Comparison of ENCODE assay signal across 9 mouse cellular contexts in genomic region chr15:80054034-80054710, GRCm38 (mm10). TPM values are rescaled to one million over a fixed set of nuclear protein-coding genes. Genes with fewer than 3 reads are reported as not detected.
DNase-seq lines count a peak whose midpoint lies in the region; ATAC-seq and TF ChIP-seq lines count a peak whose summit lies in the region.
"Had no signal": no experiment of that assay in that cellular context is flagged by ENCODE, and none has a peak within 500 bp of the region (broad histone marks: within the 10 kb centered on the region; RNA-seq: fewer than 3 reads in every experiment).

No protein-coding gene starts in this region.

- 0 out of 2 replicates have a peak overlapping the region, but pooled peaks have one; percentile 4 for H3K9ac ChIP-seq in stomach, postnatal 0 days (ENCODE audit: low read length)

- H3K4me3 ChIP-seq in megakaryocyte, embryonic 14.5 days (replicated peaks), result peak overlapping the region; percentile 35
- H3K4me3 ChIP-seq in stomach, postnatal 0 days (ENCODE audit: low read depth, low read length), result no peak overlapping the region

- TF ChIP-seq EP300 in stomach, postnatal 0 days (optimal IDR thresholded peaks at IDR 0.05), result no peak

- no peaks in the 10 kb centered on the region for H3K9me3 ChIP-seq in megakaryocyte, embryonic 14.5 days
- H3K9me3 ChIP-seq in stomach, postnatal 0 days (ENCODE audit: control insufficient read depth, low read length), result no peaks in the 10 kb centered on the region
- H3K9me3 ChIP-seq: G1E had no signal

- DNase-seq in gastrocnemius, postnatal 25 days, result peak; percentile 87
- peak; percentile 67 for DNase-seq in liver
- DNase-seq in stomach, postnatal 0 days (ENCODE audit: low spot score), result peak; percentile 65
- DNase-seq in thymus, postnatal 4 days, result no peak
- no peak for DNase-seq in retina, embryonic 14.5 days (ENCODE audit: low spot score)
- DNase-seq in thymus, postnatal 36 days, result no peak

- ATAC-seq in megakaryocyte, adult 5-6 weeks (ENCODE audit: poor library complexity, severe bottlenecking), result no peak
- peak; percentile 75 for ATAC-seq in stomach, postnatal 0 days (ENCODE audit: low FRiP score, low TSS enrichment)

- no peak for TF ChIP-seq CTCF in stomach, postnatal 0 days (IDR thresholded peaks at IDR 0.05; ENCODE audit: low read depth)

- H3K27me3 ChIP-seq in megakaryocyte, embryonic 14.5 days (replicated peaks), result peaks cover 17% of the 10 kb centered on the region
- no peaks in the 10 kb centered on the region for H3K27me3 ChIP-seq in stomach, postnatal 0 days (ENCODE audit: control insufficient read depth, insufficient read depth, low read length)

- WGBS in stomach, postnatal 0 days, result 47% methylated on average over 7 of the region's 7 CpGs

- peaks cover 63% of the 10 kb centered on the region for H3K4me1 ChIP-seq in megakaryocyte, embryonic 14.5 days
- H3K4me1 ChIP-seq in stomach, postnatal 0 days (replicated peaks; ENCODE audit: control insufficient read depth, insufficient read depth), result no peaks in the 10 kb centered on the region

- no peak overlapping the region; the same call in 1 of the 2 replicates for H3K27ac ChIP-seq in stomach, postnatal 0 days (replicated peaks)

- no peak overlapping the region for H3K4me2 ChIP-seq in stomach, postnatal 0 days (replicated peaks; ENCODE audit: low read depth)

- no peaks in the 10 kb centered on the region for H3K36me3 ChIP-seq in megakaryocyte, embryonic 14.5 days (replicated peaks; ENCODE audit: low read length)
- no peaks in the 10 kb centered on the region for H3K36me3 ChIP-seq in stomach, postnatal 0 days (ENCODE audit: control insufficient read depth, insufficient read depth, low read length)
- H3K36me3 ChIP-seq: G1E had no signal

RNA-seq across cellular contexts. Expression of gene Syngr1, which starts 37.0 kb away (rescaled TPM):
- polyA plus RNA-seq in megakaryocyte, embryonic 14.5 days (2012; ENCODE audit: insufficient read depth, low replicate concordance), result 113 and 163 TPM in 2 replicates
- total RNA-seq in megakaryocyte, adult 5-6 weeks (2015), result 3.2 and 3.9 TPM in 2 replicates
- total RNA-seq in megakaryocyte, adult 5-6 weeks (2017), result 0.08 and 0.22 TPM in 2 replicates
- 10 to 100 TPM; 34.6 to 37.7 TPM for total RNA-seq in gastrocnemius, postnatal 25 days (2021)
- 53.7 TPM in 2 replicates for polyA plus RNA-seq in stomach, postnatal 0 days (2015; fragmentation: Nextera tagmentation; extraction: Ambion mirVana)

RNA-seq across cellular contexts. Expression of gene Rpl3, which starts 37.5 kb away (rescaled TPM):
- 145 and 190 TPM in 2 replicates for polyA plus RNA-seq in megakaryocyte, embryonic 14.5 days (2012; ENCODE audit: insufficient read depth, low replicate concordance)
- total RNA-seq in megakaryocyte, adult 5-6 weeks (2015), result 965 and 1,027 TPM in 2 replicates
- total RNA-seq in megakaryocyte, adult 5-6 weeks (2017), result 1,404 and 1,498 TPM in 2 replicates
- total RNA-seq in gastrocnemius, postnatal 25 days (2021), result 10 to 100 TPM; 48.4 to 80.1 TPM
- 706 and 736 TPM in 2 replicates for polyA plus RNA-seq in stomach, postnatal 0 days (2015; fragmentation: Nextera tagmentation; extraction: Ambion mirVana)

RNA-seq across cellular contexts. Expression of gene Pdgfb, which starts 39.4 kb away (rescaled TPM):
- polyA plus RNA-seq in megakaryocyte, embryonic 14.5 days (2012; ENCODE audit: insufficient read depth, low replicate concordance), result 107 and 125 TPM in 2 replicates
- total RNA-seq in megakaryocyte, adult 5-6 weeks (2015), result 1.3 and 1.6 TPM in 2 replicates
- 0.40 and 1.7 TPM in 2 replicates for total RNA-seq in megakaryocyte, adult 5-6 weeks (2017)
- 10 to 100 TPM; 13.9 to 16.7 TPM for total RNA-seq in gastrocnemius, postnatal 25 days (2021)
- polyA plus RNA-seq in stomach, postnatal 0 days (2015; fragmentation: Nextera tagmentation; extraction: Ambion mirVana), result 3.1 and 3.6 TPM in 2 replicates
- polyA plus RNA-seq: G1E had no signal

Comparison
In these comparisons a context has a peak if more than half of its experiments do, and no peak if none do; other contexts are left out.
1. DNase-seq: peak in gastrocnemius, postnatal 25 days (single experiment), liver (single experiment) and stomach, postnatal 0 days (single experiment); none in thymus, postnatal 4 days (single experiment), retina, embryonic 14.5 days (single experiment) and thymus, postnatal 36 days (0 of 2).
2. RNA of gene Syngr1, which starts 37.0 kb away (total RNA-seq): 34.6 to 37.7 TPM in gastrocnemius, postnatal 25 days; 0.08 to 3.9 TPM in megakaryocyte, adult 5-6 weeks; every median in the first group is over 4 times any median in the second.
3. RNA of gene Rpl3, which starts 37.5 kb away (total RNA-seq): 965 to 1,498 TPM in megakaryocyte, adult 5-6 weeks; 48.4 to 80.1 TPM in gastrocnemius, postnatal 25 days; every median in the first group is over 10 times any median in the second.
4. RNA of gene Pdgfb, which starts 39.4 kb away (total RNA-seq): 13.9 to 16.7 TPM in gastrocnemius, postnatal 25 days; 0.40 to 1.7 TPM in megakaryocyte, adult 5-6 weeks; every median in the first group is over 4 times any median in the second.